Mouse (Mus musculus) stomach, embryonic 14.5 days (tissue): Measurements from ENCODE around the gene Zfp13. TPM values are rescaled to one million over a fixed set of nuclear protein-coding genes. Genes with fewer than 3 reads are reported as not detected.
"Not testable (repeated sequence)": the region's sequence is repeated elsewhere in the genome, so short reads cannot be mapped to it uniquely, and the experiment has no call there.

Source experiments
- ATAC-seq: fragments of 200-750 bp; cut with Nextera tagmentation; 2 replicates; pipeline ENCODE4 v1.8.0; 2017; ENCODE audit warnings: low read depth, moderate TSS enrichment; ENCODE audit not compliant: insufficient number of reproducible peaks, insufficient read depth, low FRiP score
- H3K27ac ChIP-seq: fragments of 300-500 bp; sonication (generic); 2 replicates; pipeline ENCODE4 v1.5.1; 2014; ENCODE audit warnings: mild to moderate bottlenecking, low read length, moderate library complexity, mixed read lengths
- H3K27me3 ChIP-seq: fragments of 300-500 bp; sonication (generic); 2 replicates; pipeline ENCODE4 v1.6.1; 2014; ENCODE audit warnings: low read length, control low read depth, mixed read lengths; ENCODE audit not compliant: control insufficient read depth, insufficient read depth
- H3K36me3 ChIP-seq: fragments of 300-500 bp; sonication (generic); 2 replicates; pipeline ENCODE4 v1.6.1; 2014; ENCODE audit warnings: mild to moderate bottlenecking, control low read depth, low read length, moderate library complexity, mixed read lengths; ENCODE audit not compliant: control insufficient read depth, insufficient read depth
- H3K4me1 ChIP-seq: fragments of 300-500 bp; sonication (generic); 2 replicates; pipeline ENCODE4 v1.6.1; 2014; ENCODE audit warnings: low read length, control low read depth, mixed read lengths; ENCODE audit not compliant: control insufficient read depth, insufficient read depth
- H3K4me2 ChIP-seq: fragments of 300-500 bp; sonication (generic); replicated peaks from 2 replicates; pipeline ENCODE4 v1.6.1; 2014; ENCODE audit warnings: low read depth, low read length, control low read depth
- H3K4me3 ChIP-seq: fragments of 300-500 bp; sonication (generic); 2 replicates; pipeline ENCODE4 v1.5.1; 2014; ENCODE audit warnings: low read depth, low read length, control low read depth
- H3K9ac ChIP-seq: fragments of 300-500 bp; sonication (generic); replicated peaks from 2 replicates; pipeline ENCODE4 v1.6.1; 2014; ENCODE audit warnings: low read depth, mild to moderate bottlenecking, control low read depth, low read length, moderate library complexity, mixed read lengths
- H3K9me3 ChIP-seq: fragments of 300-500 bp; sonication (generic); 2 replicates; pipeline ENCODE4 v1.6.1; 2016; ENCODE audit warnings: low read depth, low read length, control low read depth; ENCODE audit not compliant: control insufficient read depth
- WGBS: fragments of 180-500 bp; shearing (Covaris S2); extraction: QIAGEN DNeasy Blood & Tissue Kit; methylation state at CpG from one replicate; pipeline ENCODE4 v1.1.7; 2014; 5-methylcytosine and 5-hydroxymethylcytosine counted together
- polyA plus RNA-seq: library from polyadenylated mRNA; unstranded; fragments of >200 nt; fragmentation: Nextera tagmentation; extraction: Ambion mirVana; gene quantifications from 2 replicates; pipeline ENCODE4 v1.2.1, GENCODE M21; 2014

Zfp13 gene
- polyA plus RNA-seq, 1 experiment from 2014 or later, result 15.7 TPM

DNA sequence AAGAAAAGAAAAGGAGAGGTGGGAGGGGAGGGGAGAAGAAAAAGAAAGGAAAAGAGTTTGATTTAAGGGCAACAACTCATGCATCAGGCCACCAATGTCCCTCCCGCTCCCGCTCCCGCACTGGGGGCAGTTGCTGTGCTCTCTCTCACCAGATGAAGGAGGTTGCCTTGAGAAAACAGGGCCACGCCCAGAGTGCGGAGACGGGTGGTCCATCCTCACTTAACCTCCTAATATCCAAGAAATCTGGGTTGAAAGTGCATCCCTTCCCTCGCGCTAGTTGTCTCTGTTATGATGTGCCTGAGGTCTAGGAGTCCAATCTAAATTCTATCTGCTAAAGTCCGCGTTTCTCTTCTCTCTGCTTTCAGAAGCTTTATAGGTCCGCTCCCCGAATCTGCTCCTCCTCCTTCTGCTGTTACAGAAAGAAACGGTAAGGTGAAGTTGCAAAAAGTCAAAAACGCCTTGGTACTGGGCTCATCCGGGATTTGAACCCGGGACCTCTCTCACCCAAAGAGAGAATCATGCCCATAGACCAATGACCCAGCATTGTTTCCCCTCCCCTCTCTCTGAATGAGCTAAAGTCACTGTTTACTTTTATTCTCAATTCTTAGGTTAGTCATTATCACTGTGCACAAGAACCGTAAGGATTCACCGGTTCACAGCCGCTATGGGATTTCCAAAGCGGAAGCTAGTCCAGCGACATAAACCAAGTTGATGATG is 60.8 kb downstream of the Zfp13 start:
- ATAC-seq, result no peak
- Histone ChIP-seq H3K4me1 (peaks cover 9% of the 10 kb centered on the region), H3K4me2 (peak overlapping the region; percentile 51), H3K36me3 (no peaks in the 10 kb centered on the region), H3K9me3 (no peaks in the 10 kb centered on the region), H3K27me3 (peaks cover 13% of the 10 kb centered on the region; the same call in 1 of the 2 replicates), H3K4me3 (peak overlapping the region; percentile 22), H3K27ac (no peak overlapping the region), H3K9ac (no peak overlapping the region)
- WGBS, result 11% methylated on average over 21 of the region's 21 CpGs

DNA sequence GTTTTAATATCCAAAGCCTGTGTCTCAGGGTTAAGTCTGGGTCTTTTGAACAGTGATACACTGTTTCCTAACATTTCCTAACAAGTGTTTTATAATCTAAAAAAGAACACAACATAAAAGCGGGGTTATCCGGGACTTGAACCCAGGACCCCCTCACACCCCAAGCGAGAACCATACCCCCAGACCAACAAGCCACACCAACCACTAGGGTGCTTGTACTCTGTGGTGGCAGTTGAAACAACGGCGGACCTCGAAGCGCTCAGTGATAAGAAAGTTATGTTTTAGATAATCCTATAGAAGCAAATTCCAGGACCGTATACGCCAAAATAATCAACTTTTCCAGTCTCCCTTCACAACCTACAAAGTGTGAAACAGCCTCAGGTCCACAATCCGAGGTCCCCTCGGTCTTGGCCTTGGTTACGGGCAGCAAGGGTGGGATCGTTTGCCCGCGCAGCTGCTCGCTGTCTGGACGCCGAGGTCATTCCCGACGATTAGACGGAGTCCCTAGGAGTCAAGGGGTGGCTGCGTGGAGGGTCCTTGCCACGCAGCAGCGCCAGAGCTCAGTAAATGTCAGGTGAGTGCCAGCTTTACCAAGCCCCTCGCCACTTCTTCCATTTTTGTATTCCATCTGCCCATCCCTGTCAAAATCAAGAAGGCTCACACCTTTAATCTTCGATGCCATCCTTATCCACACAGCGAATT is 61.6 kb downstream of the Zfp13 start:
- Histone ChIP-seq H3K27me3 (peaks cover 13% of the 10 kb centered on the region; the same call in 1 of the 2 replicates), H3K27ac (no peak overlapping the region)
- 5% methylated on average over 27 of the region's 27 CpGs for WGBS

DNA sequence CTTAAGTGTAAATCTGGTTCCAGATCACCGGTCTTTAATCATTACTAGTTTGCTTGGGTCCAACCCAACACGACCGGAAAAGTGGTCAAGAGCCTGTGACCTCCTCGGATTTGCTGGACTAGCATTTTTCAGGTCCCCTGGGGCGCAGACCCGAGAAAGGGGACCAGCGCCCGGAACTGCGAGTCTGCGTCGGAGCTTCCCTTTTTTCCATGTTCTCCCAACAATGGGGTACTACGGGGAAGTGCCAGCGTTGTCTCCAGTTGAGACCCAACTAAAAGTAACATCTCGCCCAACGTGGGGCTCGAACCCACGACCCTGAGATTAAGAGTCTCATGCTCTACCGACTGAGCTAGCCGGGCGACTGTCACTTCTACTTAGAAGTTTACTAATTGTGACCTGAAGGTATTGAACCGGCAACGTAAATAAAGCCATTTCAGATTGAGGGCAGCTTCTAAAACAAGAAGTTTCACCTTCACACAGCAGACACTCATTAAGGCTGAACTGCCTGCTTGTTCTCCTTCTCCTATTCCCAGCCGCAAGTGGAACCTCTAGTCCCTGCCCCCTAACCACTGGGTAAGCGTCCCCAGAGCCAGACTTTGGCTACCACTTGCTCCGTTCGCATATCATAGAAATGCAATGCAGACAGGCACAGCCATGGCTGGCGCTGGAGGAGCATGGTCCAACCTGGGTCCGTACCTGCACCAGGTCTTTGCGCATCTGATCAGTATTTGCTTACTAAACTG is 64.1 kb downstream of the Zfp13 start:
- H3K9ac ChIP-seq, H3K9me3 ChIP-seq, H3K4me3 ChIP-seq, H3K27ac ChIP-seq, H3K36me3 ChIP-seq, H3K4me1 ChIP-seq: not testable (repeated sequence)
- ATAC-seq, result peak; percentile 64; the same call in 1 of the 2 replicates
- peak overlapping the region; percentile 16; the same call in 1 of the 2 replicates for H3K4me2 ChIP-seq
- WGBS, result 1% methylated on average over 16 of the region's 29 CpGs
- H3K27me3 ChIP-seq, result peaks cover 13% of the 10 kb centered on the region; the same call in 1 of the 2 replicates

More for the DNA sequence above, 61.6 kb downstream of the Zfp13 start:
- peak overlapping the region; percentile 22 for H3K4me3 ChIP-seq
- no peak overlapping the region for H3K9ac ChIP-seq
- H3K4me2 ChIP-seq, result peak overlapping the region; percentile 51
- peaks cover 9% of the 10 kb centered on the region for H3K4me1 ChIP-seq
- no peak for ATAC-seq
- no peaks in the 10 kb centered on the region for H3K36me3 ChIP-seq
- no peaks in the 10 kb centered on the region for H3K9me3 ChIP-seq

DNA sequence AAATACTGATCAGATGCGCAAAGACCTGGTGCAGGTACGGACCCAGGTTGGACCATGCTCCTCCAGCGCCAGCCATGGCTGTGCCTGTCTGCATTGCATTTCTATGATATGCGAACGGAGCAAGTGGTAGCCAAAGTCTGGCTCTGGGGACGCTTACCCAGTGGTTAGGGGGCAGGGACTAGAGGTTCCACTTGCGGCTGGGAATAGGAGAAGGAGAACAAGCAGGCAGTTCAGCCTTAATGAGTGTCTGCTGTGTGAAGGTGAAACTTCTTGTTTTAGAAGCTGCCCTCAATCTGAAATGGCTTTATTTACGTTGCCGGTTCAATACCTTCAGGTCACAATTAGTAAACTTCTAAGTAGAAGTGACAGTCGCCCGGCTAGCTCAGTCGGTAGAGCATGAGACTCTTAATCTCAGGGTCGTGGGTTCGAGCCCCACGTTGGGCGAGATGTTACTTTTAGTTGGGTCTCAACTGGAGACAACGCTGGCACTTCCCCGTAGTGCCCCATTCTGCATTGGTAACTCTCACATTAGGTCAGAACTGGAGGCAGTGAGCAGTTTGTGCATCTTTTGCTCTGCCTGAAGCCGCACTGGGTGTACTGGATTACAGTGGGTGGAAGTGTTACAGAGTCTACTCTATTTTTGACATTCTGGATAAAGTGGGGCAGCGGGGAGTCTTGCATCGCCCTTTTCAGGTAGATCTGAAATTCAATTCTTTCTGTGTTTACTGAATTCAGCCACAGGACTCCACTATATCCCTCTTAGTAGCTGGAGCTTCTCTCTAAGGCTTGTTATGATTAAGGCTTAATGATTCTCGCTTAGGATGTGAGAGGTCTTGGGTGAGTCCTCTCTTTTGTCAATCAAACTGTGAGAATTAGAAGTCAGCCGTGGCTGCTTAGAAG is 65.4 kb downstream of the Zfp13 start:
- not testable (repeated sequence) for H3K9me3 ChIP-seq, H3K4me3 ChIP-seq, H3K4me1 ChIP-seq, H3K27ac ChIP-seq, ATAC-seq, H3K9ac ChIP-seq, H3K4me2 ChIP-seq, H3K36me3 ChIP-seq
- 0 out of 2 replicates have a peak, but pooled peaks cover 10% of the 10 kb centered on the region for H3K27me3 ChIP-seq
- WGBS, result 14% methylated on average over 9 of the region's 23 CpGs

DNA sequence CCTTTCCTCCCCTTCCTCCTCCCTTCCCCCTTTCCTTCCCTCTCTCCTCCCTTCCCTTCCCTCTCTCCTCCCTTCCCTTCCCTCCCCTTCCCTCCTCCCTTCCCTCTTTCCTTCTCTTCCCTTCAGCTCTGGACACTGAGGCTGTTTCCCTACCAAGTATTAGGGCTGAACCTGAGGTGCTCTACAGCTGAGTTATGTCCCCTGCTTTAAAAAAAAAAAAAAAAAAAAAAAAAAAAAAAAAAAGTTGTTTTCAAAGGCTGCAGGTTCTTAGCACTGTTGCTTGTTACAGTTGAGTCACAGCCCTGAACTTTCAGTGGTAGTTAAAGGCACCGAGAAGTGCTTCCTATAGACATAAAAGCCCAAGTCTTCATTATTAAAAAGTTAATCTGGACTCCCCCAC is 67.9 kb downstream of the Zfp13 start:
- not testable (repeated sequence) for H3K27ac ChIP-seq, H3K9me3 ChIP-seq, H3K27me3 ChIP-seq, H3K4me3 ChIP-seq, ATAC-seq, H3K9ac ChIP-seq, H3K4me1 ChIP-seq, H3K4me2 ChIP-seq, H3K36me3 ChIP-seq
- WGBS, result 38% methylated on average over 1 of the region's 1 CpGs

Other genes starting within 250 kb of the Zfp13 start
- gene Vmn2r116, start 214.9 kb downstream of the Zfp13 start, polyA plus RNA-seq, result not detected in 2 replicates
- gene Vmn2r117, start 119.8 kb downstream of the Zfp13 start, polyA plus RNA-seq, result not detected in 2 replicates
- 18.1 and 18.9 TPM in 2 replicates for gene Zfp213, start 35.2 kb downstream of the Zfp13 start, polyA plus RNA-seq
- 0.10 TPM in 1 of 2 replicates, not detected in the other for gene Zscan10, start 1.4 kb upstream of the Zfp13 start, polyA plus RNA-seq
- gene Mmp25, start 45.8 kb upstream of the Zfp13 start, polyA plus RNA-seq, result 0.74 and 0.77 TPM in 2 replicates
- 2.4 and 3.1 TPM in 2 replicates for gene Bicdl2, start 61.0 kb upstream of the Zfp13 start, polyA plus RNA-seq
- gene Hcfc1r1, start 74.1 kb upstream of the Zfp13 start, polyA plus RNA-seq, result 110 TPM in 2 replicates
- gene Thoc6, start 74.4 kb upstream of the Zfp13 start, polyA plus RNA-seq, result 36.5 and 40.0 TPM in 2 replicates
- 18.0 and 20.7 TPM in 2 replicates for gene Tnfrsf12a, start 78.0 kb upstream of the Zfp13 start, polyA plus RNA-seq
- 149 and 158 TPM in 2 replicates for gene Cldn6, start 79.8 kb upstream of the Zfp13 start, polyA plus RNA-seq
- gene Cldn9, start 84.5 kb upstream of the Zfp13 start, polyA plus RNA-seq, result 2.9 and 3.0 TPM in 2 replicates
- gene 1520401A03Rik, start 123.3 kb upstream of the Zfp13 start, polyA plus RNA-seq, result 0.20 TPM in 1 of 2 replicates, not detected in the other
- gene Pkmyt1, start 126.8 kb upstream of the Zfp13 start, polyA plus RNA-seq, result 54.8 and 55.9 TPM in 2 replicates
- 24.7 and 25.2 TPM in 2 replicates for gene Paqr4, start 141.4 kb upstream of the Zfp13 start, polyA plus RNA-seq
- gene Kremen2, start 146.3 kb upstream of the Zfp13 start, polyA plus RNA-seq, result 0.45 and 0.69 TPM in 2 replicates
- gene Flywch1, start 172.1 kb upstream of the Zfp13 start, polyA plus RNA-seq, result 54.3 and 57.3 TPM in 2 replicates
- gene Flywch2, start 186.6 kb upstream of the Zfp13 start, polyA plus RNA-seq, result 29.0 and 31.0 TPM in 2 replicates
- gene Srrm2, start 191.0 kb upstream of the Zfp13 start, polyA plus RNA-seq, result 513 and 521 TPM in 2 replicates
- 1,042 and 1,209 TPM in 2 replicates for gene Elob, start 229.6 kb upstream of the Zfp13 start, polyA plus RNA-seq
- not detected in 2 replicates for gene Prss33, start 236.6 kb upstream of the Zfp13 start, polyA plus RNA-seq
- gene Prss32, start 244.4 kb upstream of the Zfp13 start, polyA plus RNA-seq, result 1.1 and 1.6 TPM in 2 replicates
- gene Prss41, start 244.7 kb upstream of the Zfp13 start, polyA plus RNA-seq, result 1.1 and 2.3 TPM in 2 replicates